Mouse (Mus musculus): ENCODE results near the gene Gm960.
A peak's percentile ranks its signal among the peaks of the same experiment; 100 is the strongest.

The Gm960 gene

GRCm38 (mm10) chr19:4711601-4712155 lies 13.2 kb upstream of the Gm960 start:
- DNase-seq: peak; percentile 78

- peak; percentile 69 for DNase-seq
Measured at GRCm38 (mm10) chr19:4711098-4711600, 12.7 kb upstream of the Gm960 start, which contains the start of gene Sptbn2. Gene Sptbn2 (plus strand): TSS chr19:4711167.

GRCm38 (mm10) chr19:4708765-4709164 lies 10.3 kb upstream of the Gm960 start:
- DNase-seq: no peak

GRCm38 (mm10) chr19:4701221-4701620 lies 2.8 kb upstream of the Gm960 start:
- no peak for DNase-seq

- DNase-seq: no peak
Measured at GRCm38 (mm10) chr19:4700656-4701055, 2.2 kb upstream of the Gm960 start.

- no peak for DNase-seq
Measured at GRCm38 (mm10) chr19:4699821-4700220, 1.4 kb upstream of the Gm960 start.

GRCm38 (mm10) chr19:4698856-4699255 lies 388 bp upstream of the Gm960 start:
- peak; percentile 63 for DNase-seq

GRCm38 (mm10) chr19:4697721-4698120 lies 747 bp downstream of the Gm960 start:
- peak; percentile 55 for DNase-seq

GRCm38 (mm10) chr19:4697121-4697520 lies 1.3 kb downstream of the Gm960 start:
- no peak for DNase-seq

- no peak for DNase-seq
Measured at GRCm38 (mm10) chr19:4694346-4694745, 4.1 kb downstream of the Gm960 start.

GRCm38 (mm10) chr19:4672401-4672800 lies 26.1 kb downstream of the Gm960 start:
- no peak for DNase-seq

GRCm38 (mm10) chr19:4670776-4671175 lies 27.7 kb downstream of the Gm960 start:
- no peak for DNase-seq

GRCm38 (mm10) chr19:4666815-4667214 lies 31.7 kb downstream of the Gm960 start:
- no peak for DNase-seq

- peak; percentile 28 for DNase-seq
Measured at GRCm38 (mm10) chr19:4658156-4658555, 40.3 kb downstream of the Gm960 start.

GRCm38 (mm10) chr19:4646917-4647492 lies 51.5 kb downstream of the Gm960 start:
- DNase-seq: no peak

- DNase-seq: peak; percentile 64
Measured at GRCm38 (mm10) chr19:4644271-4644670, 54.2 kb downstream of the Gm960 start.

- DNase-seq: no peak
Measured at GRCm38 (mm10) chr19:4635986-4636385, 62.5 kb downstream of the Gm960 start.

GRCm38 (mm10) chr19:4628819-4629218 lies 69.6 kb downstream of the Gm960 start:
- peak; percentile 77 for DNase-seq

- no peak for DNase-seq
Measured at GRCm38 (mm10) chr19:4625829-4626535, 72.5 kb downstream of the Gm960 start.

GRCm38 (mm10) chr19:4625179-4625828 lies 73.2 kb downstream of the Gm960 start, which contains the start of gene Rce1:
Gene Rce1 (minus strand): TSS chr19:4625641.
- peak; percentile 84 for DNase-seq

GRCm38 (mm10) chr19:4624406-4625178 lies 73.9 kb downstream of the Gm960 start:
- peak; percentile 13 for DNase-seq

- DNase-seq: peak; percentile 44
Measured at GRCm38 (mm10) chr19:4624006-4624405, 74.5 kb downstream of the Gm960 start.

GRCm38 (mm10) chr19:4623419-4623818 lies 75.0 kb downstream of the Gm960 start:
- DNase-seq: peak; percentile 44
